Mouse (Mus musculus): ENCODE data around the gene Skida1. TPM values are rescaled to one million over a fixed set of nuclear protein-coding genes. Genes with fewer than 3 reads are reported as not detected.
A peak's percentile ranks its signal among the peaks of the same experiment; 100 is the strongest.

Skida1 gene
- polyA plus RNA-seq, 1 experiment from 2014 or later, result 3.0 TPM

GRCm38 (mm10) chr2:18047646-18048452 is 1.0 kb downstream of the Skida1 start:
- Histone ChIP-seq H3K4me2 (replicated peaks; ENCODE audit: low read depth, low read length) (peak overlapping the region; percentile 64), H3K4me1 (ENCODE audit: insufficient read depth, low read depth, low read length) (peaks cover 20% of the 10 kb centered on the region), H3K9ac (replicated peaks; ENCODE audit: low read depth) (peak overlapping the region; percentile 79), H3K9me3 (ENCODE audit: low read length) (no peaks in the 10 kb centered on the region), H3K27me3 (replicated peaks; ENCODE audit: insufficient read depth, low read length) (no peaks in the 10 kb centered on the region), H3K36me3 (ENCODE audit: insufficient read depth, low read length) (no peaks in the 10 kb centered on the region), H3K27ac (ENCODE audit: low read length) (peak overlapping the region; percentile 96), H3K4me3 (ENCODE audit: low read depth, low read length) (peak overlapping the region; percentile 81)
- DNase-seq (ENCODE audit: low spot score) (peak; percentile 89), ATAC-seq (peak; percentile 88)
- TF ChIP-seq EP300 (IDR thresholded peaks at IDR 0.05) (no peak), CTCF (IDR thresholded peaks at IDR 0.05) (no peak)
- WGBS, result under 1% methylated on average over 64 of the region's 70 CpGs

GRCm38 (mm10) chr2:18046758-18047645 is 1.8 kb downstream of the Skida1 start:
- ATAC-seq (peak; percentile 72), DNase-seq (ENCODE audit: low spot score) (peak; percentile 72)
- peak overlapping the region; percentile 81 for H3K4me3 ChIP-seq (ENCODE audit: low read depth, low read length)
- peak overlapping the region; percentile 64 for H3K4me2 ChIP-seq (replicated peaks; ENCODE audit: low read depth, low read length)
- no peak for TF ChIP-seq CTCF (IDR thresholded peaks at IDR 0.05)
- peaks cover 22% of the 10 kb centered on the region for H3K4me1 ChIP-seq (ENCODE audit: insufficient read depth, low read depth, low read length)
- no peaks in the 10 kb centered on the region for H3K9me3 ChIP-seq (ENCODE audit: low read length)
- peak overlapping the region; percentile 96 for H3K27ac ChIP-seq (ENCODE audit: low read length)
- H3K27me3 ChIP-seq (replicated peaks; ENCODE audit: insufficient read depth, low read length), result no peaks in the 10 kb centered on the region
- WGBS, result under 1% methylated on average over 48 of the region's 64 CpGs
- peak overlapping the region; percentile 79 for H3K9ac ChIP-seq (replicated peaks; ENCODE audit: low read depth)
- no peaks in the 10 kb centered on the region for H3K36me3 ChIP-seq (ENCODE audit: insufficient read depth, low read length)

- no peaks in the 10 kb centered on the region for H3K9me3 ChIP-seq (ENCODE audit: low read length)
- ATAC-seq, result no peak
- no peak for DNase-seq (ENCODE audit: low spot score)
- no peaks in the 10 kb centered on the region for H3K36me3 ChIP-seq (ENCODE audit: insufficient read depth, low read length)
- peak overlapping the region; percentile 81 for H3K4me3 ChIP-seq (ENCODE audit: low read depth, low read length)
- H3K9ac ChIP-seq (replicated peaks; ENCODE audit: low read depth), result peak overlapping the region; percentile 79; the same call in 1 of the 2 replicates
- peaks cover 27% of the 10 kb centered on the region for H3K4me1 ChIP-seq (ENCODE audit: insufficient read depth, low read depth, low read length)
- H3K27ac ChIP-seq (ENCODE audit: low read length), result peak overlapping the region; percentile 96
- H3K27me3 ChIP-seq (replicated peaks; ENCODE audit: insufficient read depth, low read length), result no peaks in the 10 kb centered on the region
- TF ChIP-seq CTCF (IDR thresholded peaks at IDR 0.05) (no peak), EP300 (IDR thresholded peaks at IDR 0.05) (no peak)
- 2% methylated on average over 4 of the region's 4 CpGs for WGBS
- H3K4me2 ChIP-seq (replicated peaks; ENCODE audit: low read depth, low read length), result peak overlapping the region; percentile 64
Observed at GRCm38 (mm10) chr2:18046186-18046585, 2.7 kb downstream of the Skida1 start.

- H3K4me2 ChIP-seq (replicated peaks; ENCODE audit: low read depth, low read length), result peak overlapping the region; percentile 64
- DNase-seq (ENCODE audit: low spot score) (no peak), ATAC-seq (no peak)
- H3K4me3 ChIP-seq (ENCODE audit: low read depth, low read length), result peak overlapping the region; percentile 81; the same call in 1 of the 2 replicates
- no peaks in the 10 kb centered on the region for H3K36me3 ChIP-seq (ENCODE audit: insufficient read depth, low read length)
- H3K27ac ChIP-seq (ENCODE audit: low read length), result no peak overlapping the region
- H3K9ac ChIP-seq (replicated peaks; ENCODE audit: low read depth), result peak overlapping the region; percentile 79; the same call in 1 of the 2 replicates
- 26% methylated on average over 6 of the region's 6 CpGs for WGBS
- no peak for TF ChIP-seq EP300 (IDR thresholded peaks at IDR 0.05)
- TF ChIP-seq CTCF (IDR thresholded peaks at IDR 0.05), result no peak
- peaks cover 29% of the 10 kb centered on the region for H3K4me1 ChIP-seq (ENCODE audit: insufficient read depth, low read depth, low read length)
- H3K27me3 ChIP-seq (replicated peaks; ENCODE audit: insufficient read depth, low read length), result no peaks in the 10 kb centered on the region
- H3K9me3 ChIP-seq (ENCODE audit: low read length), result no peaks in the 10 kb centered on the region
Observed at GRCm38 (mm10) chr2:18045781-18046181, 3.1 kb downstream of the Skida1 start.

GRCm38 (mm10) chr2:18045143-18045780 is 3.6 kb downstream of the Skida1 start:
- peak overlapping the region; percentile 81; the same call in 1 of the 2 replicates for H3K4me3 ChIP-seq (ENCODE audit: low read depth, low read length)
- H3K9ac ChIP-seq (replicated peaks; ENCODE audit: low read depth), result peak overlapping the region; percentile 79; the same call in 1 of the 2 replicates
- H3K36me3 ChIP-seq (ENCODE audit: insufficient read depth, low read length), result no peaks in the 10 kb centered on the region
- H3K4me2 ChIP-seq (replicated peaks; ENCODE audit: low read depth, low read length), result peak overlapping the region; percentile 64
- 14% methylated on average over 7 of the region's 7 CpGs for WGBS
- DNase-seq (ENCODE audit: low spot score) (no peak), ATAC-seq (no peak)
- H3K9me3 ChIP-seq (ENCODE audit: low read length), result no peaks in the 10 kb centered on the region
- H3K4me1 ChIP-seq (ENCODE audit: insufficient read depth, low read depth, low read length), result peaks cover 29% of the 10 kb centered on the region
- H3K27me3 ChIP-seq (replicated peaks; ENCODE audit: insufficient read depth, low read length), result no peaks in the 10 kb centered on the region
- H3K27ac ChIP-seq (ENCODE audit: low read length), result no peak overlapping the region
- TF ChIP-seq CTCF (IDR thresholded peaks at IDR 0.05) (no peak), EP300 (IDR thresholded peaks at IDR 0.05) (no peak)
